Comparison of ENCODE assay signal across 11 mouse cellular contexts in genomic region chr1:194629135-194629689, GRCm38 (mm10). TPM values are rescaled to one million over a fixed set of nuclear protein-coding genes. Genes with fewer than 3 reads are reported as not detected.
A peak's percentile ranks its signal among the peaks of the same experiment; 100 is the strongest.
DNase-seq lines count a peak whose midpoint lies in the region; ATAC-seq and TF ChIP-seq lines count a peak whose summit lies in the region.
"Had no signal": no experiment of that assay in that cellular context is flagged by ENCODE, and none has a peak within 500 bp of the region (broad histone marks: within the 10 kb centered on the region; RNA-seq: fewer than 3 reads in every experiment).

No protein-coding gene starts in this region.

- no peak overlapping the region for H3ac ChIP-seq in myocyte (ENCODE audit: control insufficient read depth, insufficient read length)

- DNase-seq in heart, postnatal 14 days, result no peak
- peak; percentile 67 for DNase-seq in embryo, embryonic 11 days
- DNase-seq in testis, postnatal 14 days (ENCODE audit: low spot score), result no peak
- no peak for DNase-seq in frontal cortex, postnatal 10 days (ENCODE audit: low spot score in 2 of 2)
- no peak for DNase-seq in left cerebral cortex, adult 8-10 months (ENCODE audit: low spot score in 2 of 2)
- DNase-seq: cerebellum, adult 2 months; kidney, adult 9 months had no signal

- no peak overlapping the region for H3K4me3 ChIP-seq in heart, embryonic 12.5 days
- no peak overlapping the region for H3K4me3 ChIP-seq in hindbrain, embryonic 15.5 days
- no peak overlapping the region for H3K4me3 ChIP-seq in myocyte
- H3K4me3 ChIP-seq: limb, embryonic 15.5 days had no signal

- no peak for TF ChIP-seq POLR2A in myocyte (IDR thresholded peaks at IDR 0.05; ENCODE audit: insufficient read length, low read depth)

- peaks cover 77% of the 10 kb centered on the region for H3K4me1 ChIP-seq in heart, embryonic 12.5 days (replicated peaks)
- peaks cover 77% of the 10 kb centered on the region for H3K4me1 ChIP-seq in hindbrain, embryonic 15.5 days (replicated peaks)

- no peak for ATAC-seq in heart, embryonic 12.5 days (ENCODE audit: insufficient number of reproducible peaks, low FRiP score)
- peak; percentile 83 for ATAC-seq in hindbrain, embryonic 15.5 days (ENCODE audit: low FRiP score, low read depth)

- H3K79me2 ChIP-seq in myocyte (ENCODE audit: control insufficient read depth, insufficient read depth), result peaks cover 26% of the 10 kb centered on the region

- no peak overlapping the region for H3K4me2 ChIP-seq in heart, embryonic 12.5 days
- H3K4me2 ChIP-seq in hindbrain, embryonic 15.5 days, result peak overlapping the region; percentile 26
- no peak overlapping the region for H3K4me2 ChIP-seq in myocyte (ENCODE audit: low read depth)
- H3K4me2 ChIP-seq: limb, embryonic 15.5 days had no signal

- no peaks in the 10 kb centered on the region for H3K9me3 ChIP-seq in heart, embryonic 12.5 days (replicated peaks)
- no peaks in the 10 kb centered on the region for H3K9me3 ChIP-seq in hindbrain, embryonic 15.5 days
- H3K9me3 ChIP-seq: limb, embryonic 15.5 days had no signal

- no peaks in the 10 kb centered on the region for H3K27me3 ChIP-seq in heart, embryonic 12.5 days (replicated peaks)
- no peaks in the 10 kb centered on the region for H3K27me3 ChIP-seq in hindbrain, embryonic 15.5 days
- no peaks in the 10 kb centered on the region for H3K27me3 ChIP-seq in myocyte (ENCODE audit: control insufficient read depth, insufficient read depth, insufficient read length)
- H3K27me3 ChIP-seq: limb, embryonic 15.5 days had no signal

- 0 out of 2 replicates have a peak overlapping the region, but pooled peaks have one; percentile 18 for H3K9ac ChIP-seq in heart, embryonic 12.5 days
- no peak overlapping the region for H3K9ac ChIP-seq in hindbrain, embryonic 15.5 days
- H3K9ac ChIP-seq: limb, embryonic 15.5 days had no signal

- WGBS in heart, embryonic 12.5 days, result 57% methylated on average over 2 of the region's 2 CpGs
- 18% methylated on average over 2 of the region's 2 CpGs for WGBS in hindbrain, embryonic 15.5 days

- H3K27ac ChIP-seq in heart, embryonic 12.5 days (ENCODE audit: poor library complexity, severe bottlenecking), result no peak overlapping the region
- peak overlapping the region; percentile 29 for H3K27ac ChIP-seq in hindbrain, embryonic 15.5 days (replicated peaks)
- H3K27ac ChIP-seq: limb, embryonic 15.5 days had no signal

- intact Hi-C loops in heart, postnatal 14 days (cut with DNase I), result loop anchor here (10.0 kb wide), 1 partner anchor 336 kb away; no protein-coding TSS in a partner anchor

- no peaks in the 10 kb centered on the region for H3K36me3 ChIP-seq in heart, embryonic 12.5 days
- no peaks in the 10 kb centered on the region for H3K36me3 ChIP-seq in hindbrain, embryonic 15.5 days
- no peaks in the 10 kb centered on the region for H3K36me3 ChIP-seq in myocyte (ENCODE audit: control insufficient read depth, insufficient read depth)
- H3K36me3 ChIP-seq: limb, embryonic 15.5 days had no signal

TF ChIP-seq in myocyte, 11 proteins besides CTCF, POLR2A, EP300 and RAD21:
- no peak for TF ChIP-seq TCF12 (IDR thresholded peaks at IDR 0.05; ENCODE audit: insufficient read depth, poor library complexity, severe bottlenecking)
- TF ChIP-seq USF1 (IDR thresholded peaks at IDR 0.05; ENCODE audit: low read depth), result no peak
- TF ChIP-seq E2F4 (IDR thresholded peaks at IDR 0.05; ENCODE audit: insufficient read depth), result no peak
- TF ChIP-seq MYOG (IDR thresholded peaks at IDR 0.05; ENCODE audit: control insufficient read depth in 1 of 3, insufficient read depth in 1 of 3, insufficient read length in 2 of 3, low read depth in 2 of 3), result peak in 2 of 3 experiments; percentile 60 to 92
- no peak for TF ChIP-seq CEBPB (IDR thresholded peaks at IDR 0.05; ENCODE audit: insufficient read depth, poor library complexity, severe bottlenecking)
- peak in 2 of 3 experiments; percentile 71 to 73 for TF ChIP-seq MYOD1 (IDR thresholded peaks at IDR 0.05; ENCODE audit: control insufficient read depth in 1 of 3, insufficient read length in 2 of 3, low read depth in 2 of 3)
- no peak for TF ChIP-seq TCF3 (IDR thresholded peaks at IDR 0.05; ENCODE audit: insufficient read length, low read depth)

RNA-seq across cellular contexts. Expression of gene Plxna2, which starts 11.2 kb away (rescaled TPM):
- 8.0 and 9.5 TPM in 2 replicates for polyA plus RNA-seq in heart, embryonic 12.5 days (2016; fragmentation: Nextera tagmentation; extraction: Ambion mirVana)
- 10 to 100 TPM; 26.6 to 29.7 TPM for total RNA-seq in heart, postnatal 14 days (2021)
- 30.7 and 32.8 TPM in 2 replicates for polyA plus RNA-seq in hindbrain, embryonic 15.5 days (2015; fragmentation: Nextera tagmentation; extraction: Ambion mirVana)
- 3.6 TPM for polyA plus RNA-seq in myocyte (2012; fragmentation: generic; extraction: Trizol)
- total RNA-seq in left cerebral cortex, adult 8-10 months (2022), result 10 to 100 TPM; 81.1 to 87.8 (median 82.6) TPM
